Mouse (Mus musculus) kidney, adult 2 months (tissue): ENCODE measurements around the gene Hist1h2be.

Experiments used
- CTCF ChIP-seq: fragments of 200-500 bp; conservative IDR thresholded peaks from 2 replicates; pipeline ENCODE4 v1.5.1; 2011; ENCODE audit warnings: low read depth, mild to moderate bottlenecking, control low read depth, low read length, moderate library complexity, mixed read lengths; ENCODE audit not compliant: insufficient read depth, insufficient read length
- POLR2A ChIP-seq: fragments of 200-500 bp; IDR thresholded peaks from one replicate; pipeline ENCODE4 v1.6.1; 2011; ENCODE audit warnings: low read depth, low read length, control low read depth

DNA sequence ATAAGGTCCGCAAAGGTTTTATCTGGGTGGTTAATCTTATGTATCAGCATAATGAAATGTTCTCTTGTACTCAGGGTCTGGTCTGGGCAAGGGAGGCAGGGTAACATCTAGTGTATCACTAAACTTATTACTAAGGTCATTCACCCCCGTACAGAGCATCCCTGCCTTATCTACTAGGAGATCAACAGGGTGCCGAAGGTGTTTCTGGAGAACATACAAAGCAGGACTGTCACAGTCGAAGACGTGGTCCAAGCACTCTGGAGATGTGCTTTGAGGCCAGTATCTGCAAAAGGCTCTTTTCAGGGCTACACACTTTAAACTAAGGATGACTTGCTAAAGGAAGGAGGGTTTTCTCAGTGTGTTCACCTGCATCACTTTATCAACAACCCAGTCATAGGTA lies 74.2 kb downstream of the Hist1h2be start:
- TF ChIP-seq POLR2A (no peak), CTCF (no peak)
